Mouse (Mus musculus): ENCODE results near the gene Lrrc8e. TPM values are rescaled to one million over a fixed set of nuclear protein-coding genes. Genes with fewer than 3 reads are reported as not detected.

Lrrc8e gene
- polyA plus RNA-seq, 1 experiment, result 0.16 TPM

- H3K4me1 ChIP-seq (ENCODE audit: control insufficient read depth, insufficient read depth, low read length), result peaks cover 3% of the 10 kb centered on the region; the same call in 1 of the 2 replicates
- peak overlapping the region; percentile 86 for H3K27ac ChIP-seq (ENCODE audit: control insufficient read depth, insufficient read depth, low read depth, low read length)
- peak overlapping the region; percentile 96 for H3K4me3 ChIP-seq (ENCODE audit: control insufficient read depth, low read depth, low read length)
- no peaks in the 10 kb centered on the region for H3K36me3 ChIP-seq (ENCODE audit: control insufficient read depth, insufficient read depth, low read length)
- peak; percentile 19; the same call in 1 of the 2 replicates for TF ChIP-seq POLR2A (IDR thresholded peaks at IDR 0.05; ENCODE audit: control insufficient read depth, low read depth, low read length)
- TF ChIP-seq CTCF (IDR thresholded peaks at IDR 0.05; ENCODE audit: control insufficient read depth, insufficient read depth, insufficient replicate concordance, low read depth, low read length), result no peak
- H3K27me3 ChIP-seq (ENCODE audit: control insufficient read depth, insufficient read depth, low read length), result no peaks in the 10 kb centered on the region
Measured at GRCm38 (mm10) chr8:4239193-4239890, 12.7 kb downstream of the Lrrc8e start.

- Histone ChIP-seq H3K4me1 (ENCODE audit: control insufficient read depth, insufficient read depth, low read length) (peaks cover 9% of the 10 kb centered on the region), H3K27ac (ENCODE audit: control insufficient read depth, insufficient read depth, low read depth, low read length) (no peak overlapping the region), H3K36me3 (ENCODE audit: control insufficient read depth, insufficient read depth, low read length) (no peaks in the 10 kb centered on the region), H3K4me3 (ENCODE audit: control insufficient read depth, low read depth, low read length) (no peak overlapping the region), H3K27me3 (ENCODE audit: control insufficient read depth, insufficient read depth, low read length) (no peaks in the 10 kb centered on the region)
- no peak for TF ChIP-seq POLR2A (IDR thresholded peaks at IDR 0.05; ENCODE audit: control insufficient read depth, low read depth, low read length)
- no peak for TF ChIP-seq CTCF (IDR thresholded peaks at IDR 0.05; ENCODE audit: control insufficient read depth, insufficient read depth, insufficient replicate concordance, low read depth, low read length)
Measured at GRCm38 (mm10) chr8:4245061-4245460, 18.4 kb downstream of the Lrrc8e start.

GRCm38 (mm10) chr8:4245737-4246136 is 19.1 kb downstream of the Lrrc8e start:
- no peaks in the 10 kb centered on the region for H3K27me3 ChIP-seq (ENCODE audit: control insufficient read depth, insufficient read depth, low read length)
- no peak overlapping the region for H3K4me3 ChIP-seq (ENCODE audit: control insufficient read depth, low read depth, low read length)
- H3K36me3 ChIP-seq (ENCODE audit: control insufficient read depth, insufficient read depth, low read length), result no peaks in the 10 kb centered on the region
- H3K27ac ChIP-seq (ENCODE audit: control insufficient read depth, insufficient read depth, low read depth, low read length), result no peak overlapping the region
- TF ChIP-seq POLR2A (IDR thresholded peaks at IDR 0.05; ENCODE audit: control insufficient read depth, low read depth, low read length) (no peak), CTCF (IDR thresholded peaks at IDR 0.05; ENCODE audit: control insufficient read depth, insufficient read depth, insufficient replicate concordance, low read depth, low read length) (no peak)
- H3K4me1 ChIP-seq (ENCODE audit: control insufficient read depth, insufficient read depth, low read length), result peaks cover 14% of the 10 kb centered on the region

GRCm38 (mm10) chr8:4247241-4247640 is 20.6 kb downstream of the Lrrc8e start:
- no peak for TF ChIP-seq CTCF (IDR thresholded peaks at IDR 0.05; ENCODE audit: control insufficient read depth, insufficient read depth, insufficient replicate concordance, low read depth, low read length)
- no peak for TF ChIP-seq POLR2A (IDR thresholded peaks at IDR 0.05; ENCODE audit: control insufficient read depth, low read depth, low read length)
- Histone ChIP-seq H3K4me3 (ENCODE audit: control insufficient read depth, low read depth, low read length) (no peak overlapping the region), H3K27ac (ENCODE audit: control insufficient read depth, insufficient read depth, low read depth, low read length) (no peak overlapping the region; the same call in 1 of the 2 replicates), H3K4me1 (ENCODE audit: control insufficient read depth, insufficient read depth, low read length) (peaks cover 16% of the 10 kb centered on the region), H3K36me3 (ENCODE audit: control insufficient read depth, insufficient read depth, low read length) (no peaks in the 10 kb centered on the region), H3K27me3 (ENCODE audit: control insufficient read depth, insufficient read depth, low read length) (no peaks in the 10 kb centered on the region)

GRCm38 (mm10) chr8:4247951-4248540 is 21.4 kb downstream of the Lrrc8e start, which contains the start of gene Tgfbr3l:
TSS of gene Tgfbr3l (plus strand) at chr8:4248214.
- Histone ChIP-seq H3K27ac (ENCODE audit: control insufficient read depth, insufficient read depth, low read depth, low read length) (peak within 1 kb of the TSS; percentile 49), H3K36me3 (ENCODE audit: control insufficient read depth, insufficient read depth, low read length) (no peaks in the 10 kb centered on the region), H3K27me3 (ENCODE audit: control insufficient read depth, insufficient read depth, low read length) (no peaks in the 10 kb centered on the region), H3K4me3 (ENCODE audit: control insufficient read depth, low read depth, low read length) (peak within 1 kb of the TSS; percentile 56), H3K4me1 (ENCODE audit: control insufficient read depth, insufficient read depth, low read length) (peaks cover 16% of the 10 kb centered on the region)
- no peak for TF ChIP-seq POLR2A (IDR thresholded peaks at IDR 0.05; ENCODE audit: control insufficient read depth, low read depth, low read length)
- no peak for TF ChIP-seq CTCF (IDR thresholded peaks at IDR 0.05; ENCODE audit: control insufficient read depth, insufficient read depth, insufficient replicate concordance, low read depth, low read length)

GRCm38 (mm10) chr8:4249213-4249612 is 22.6 kb downstream of the Lrrc8e start:
- TF ChIP-seq POLR2A (IDR thresholded peaks at IDR 0.05; ENCODE audit: control insufficient read depth, low read depth, low read length) (no peak), CTCF (IDR thresholded peaks at IDR 0.05; ENCODE audit: control insufficient read depth, insufficient read depth, insufficient replicate concordance, low read depth, low read length) (no peak)
- Histone ChIP-seq H3K4me3 (ENCODE audit: control insufficient read depth, low read depth, low read length) (peak overlapping the region; percentile 56), H3K27me3 (ENCODE audit: control insufficient read depth, insufficient read depth, low read length) (no peaks in the 10 kb centered on the region), H3K4me1 (ENCODE audit: control insufficient read depth, insufficient read depth, low read length) (peaks cover 19% of the 10 kb centered on the region), H3K36me3 (ENCODE audit: control insufficient read depth, insufficient read depth, low read length) (no peaks in the 10 kb centered on the region), H3K27ac (ENCODE audit: control insufficient read depth, insufficient read depth, low read depth, low read length) (peak overlapping the region; percentile 5; the same call in 1 of the 2 replicates)

GRCm38 (mm10) chr8:4250306-4250970 is 23.8 kb downstream of the Lrrc8e start:
- Histone ChIP-seq H3K4me3 (ENCODE audit: control insufficient read depth, low read depth, low read length) (peak overlapping the region; percentile 38), H3K36me3 (ENCODE audit: control insufficient read depth, insufficient read depth, low read length) (no peaks in the 10 kb centered on the region), H3K27ac (ENCODE audit: control insufficient read depth, insufficient read depth, low read depth, low read length) (no peak overlapping the region), H3K27me3 (ENCODE audit: control insufficient read depth, insufficient read depth, low read length) (no peaks in the 10 kb centered on the region), H3K4me1 (ENCODE audit: control insufficient read depth, insufficient read depth, low read length) (peaks cover 19% of the 10 kb centered on the region)
- TF ChIP-seq CTCF (IDR thresholded peaks at IDR 0.05; ENCODE audit: control insufficient read depth, insufficient read depth, insufficient replicate concordance, low read depth, low read length) (peak; percentile 74; the same call in 1 of the 2 replicates), POLR2A (IDR thresholded peaks at IDR 0.05; ENCODE audit: control insufficient read depth, low read depth, low read length) (peak; percentile 14; the same call in 1 of the 2 replicates)

Data from testis, adult 2 months (tissue).